Mouse (Mus musculus): Measurements from ENCODE around the gene Pradc1. TPM values are rescaled to one million over a fixed set of nuclear protein-coding genes. Genes with fewer than 3 reads are reported as not detected.

Pradc1 gene
- polyA plus RNA-seq (2014; fragmentation: Illumina TruSeq; extraction: RNeasy Lipid Tissue Mini Kit (QIAGEN cat#74804); ENCODE audit: low replicate concordance), result 3.8 TPM

GRCm38 (mm10) chr6:85451664-85452410 is at the start of gene Pradc1:
Pradc1 (minus strand) TSS chr6:85451970.

GRCm38 (mm10) chr6:85450697-85451663 is 790 bp downstream of the Pradc1 start, which contains the start of gene Cct7:
Cct7 (plus strand) TSS chr6:85451514.

GRCm38 (mm10) chr6:85431842-85432431 is 19.8 kb downstream of the Pradc1 start, which contains the start of gene Smyd5:
Smyd5 (plus strand) TSS chr6:85431989.

GRCm38 (mm10) chr6:85423836-85424379 is 27.9 kb downstream of the Pradc1 start, which contains the start of gene Noto:
Noto (plus strand) TSS chr6:85423886.

Other genes starting within 250 kb of the Pradc1 start
- gene Sfxn5, start 118.5 kb downstream of the Pradc1 start, polyA plus RNA-seq (2014; fragmentation: Illumina TruSeq; extraction: RNeasy Lipid Tissue Mini Kit (QIAGEN cat#74804); ENCODE audit: low replicate concordance), result 0.33 TPM
- gene Rab11fip5, start 77.3 kb downstream of the Pradc1 start, polyA plus RNA-seq (2014; fragmentation: Illumina TruSeq; extraction: RNeasy Lipid Tissue Mini Kit (QIAGEN cat#74804); ENCODE audit: low replicate concordance), result 0.15 TPM
- gene Noto, start 28.1 kb downstream of the Pradc1 start, polyA plus RNA-seq (2014; fragmentation: Illumina TruSeq; extraction: RNeasy Lipid Tissue Mini Kit (QIAGEN cat#74804); ENCODE audit: low replicate concordance), result not detected
- 0.82 TPM for gene Smyd5, start 20.0 kb downstream of the Pradc1 start, polyA plus RNA-seq (2014; fragmentation: Illumina TruSeq; extraction: RNeasy Lipid Tissue Mini Kit (QIAGEN cat#74804); ENCODE audit: low replicate concordance)
- gene Cct7, start 456 bp downstream of the Pradc1 start, polyA plus RNA-seq (2014; fragmentation: Illumina TruSeq; extraction: RNeasy Lipid Tissue Mini Kit (QIAGEN cat#74804); ENCODE audit: low replicate concordance), result 48.3 TPM
- gene Fbxo41, start 51.0 kb upstream of the Pradc1 start, polyA plus RNA-seq (2014; fragmentation: Illumina TruSeq; extraction: RNeasy Lipid Tissue Mini Kit (QIAGEN cat#74804); ENCODE audit: low replicate concordance), result not detected
- gene Egr4, start 61.6 kb upstream of the Pradc1 start, polyA plus RNA-seq (2014; fragmentation: Illumina TruSeq; extraction: RNeasy Lipid Tissue Mini Kit (QIAGEN cat#74804); ENCODE audit: low replicate concordance), result not detected
- 3.3 TPM for gene Alms1, start 135.6 kb upstream of the Pradc1 start, polyA plus RNA-seq (2014; fragmentation: Illumina TruSeq; extraction: RNeasy Lipid Tissue Mini Kit (QIAGEN cat#74804); ENCODE audit: low replicate concordance)

Measured in small intestine, adult 10 weeks (tissue).